Mouse (Mus musculus) lung, adult 2 months (tissue): ENCODE data around the gene Fetub.

ENCODE experiments used
- CTCF ChIP-seq: fragments of 200-500 bp; IDR thresholded peaks from 2 replicates; pipeline ENCODE4 v1.5.1; 2011; ENCODE audit warnings: mild to moderate bottlenecking, low read length, control low read depth; ENCODE audit not compliant: insufficient read depth
- POLR2A ChIP-seq: fragments of 200-500 bp; IDR thresholded peaks from 2 replicates; pipeline ENCODE4 v1.6.1; 2011; ENCODE audit warnings: low read depth, mild to moderate bottlenecking, control low read depth, low read length, borderline replicate concordance; ENCODE audit errors: extremely low read depth

DNA sequence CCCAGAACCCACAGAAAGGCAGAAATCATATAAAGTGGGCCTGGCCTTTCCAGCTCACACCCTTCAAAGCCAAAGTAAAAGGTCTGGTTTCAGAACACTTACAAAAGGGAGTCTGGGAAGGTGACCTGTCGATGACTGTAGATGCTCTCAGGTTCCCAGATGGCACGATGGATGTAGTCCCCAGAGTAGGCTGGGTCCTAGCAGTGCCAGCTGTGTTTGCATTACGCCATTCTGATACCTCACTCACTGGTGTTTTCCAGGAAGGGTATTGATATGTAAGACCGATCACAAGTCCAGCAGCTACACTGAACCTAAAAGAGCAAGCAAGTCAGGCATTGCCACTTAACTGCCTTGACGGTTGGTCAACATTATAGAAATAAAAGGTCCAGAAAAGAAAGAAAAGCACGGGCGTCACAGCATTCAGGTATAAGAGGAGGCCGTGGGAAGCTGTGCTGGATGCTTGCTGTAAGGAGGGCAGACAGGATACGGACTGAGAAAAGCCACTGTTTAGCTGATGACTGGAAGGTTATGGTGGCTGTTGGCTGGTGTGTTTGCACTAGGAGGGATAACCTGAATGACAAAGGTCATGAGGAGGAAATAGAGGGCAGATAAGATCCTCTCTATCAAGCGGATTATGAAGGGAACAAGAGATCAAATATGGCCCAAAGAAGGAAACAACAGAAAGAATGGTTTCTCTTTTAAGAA, 18.1 kb upstream of the Fetub start:
- TF ChIP-seq POLR2A = no peak
- TF ChIP-seq CTCF = no peak
